Mouse (Mus musculus) forebrain, embryonic 13.5 days (tissue): ENCODE measurements around the gene Gm21820. TPM values are rescaled to one million over a fixed set of nuclear protein-coding genes. Genes with fewer than 3 reads are reported as not detected.
"Not testable (repeated sequence)": the region's sequence is repeated elsewhere in the genome, so short reads cannot be mapped to it uniquely, and the experiment has no call there.

Experiments
- ATAC-seq: fragments of 200-750 bp; cut with Nextera tagmentation; 2 replicates; pipeline ENCODE4 v1.8.0; 2017
- H3K27ac ChIP-seq: fragments of 300-500 bp; sonication (generic); 2 replicates; pipeline ENCODE4 v1.5.1; 2015; ENCODE audit warnings: inconsistent platforms, mild to moderate bottlenecking, moderate library complexity
- H3K27me3 ChIP-seq: fragments of 300-500 bp; sonication (generic); 2 replicates; pipeline ENCODE4 v1.6.1; 2015; ENCODE audit warnings: mild to moderate bottlenecking, inconsistent platforms
- H3K36me3 ChIP-seq: fragments of 300-500 bp; sonication (generic); 2 replicates; pipeline ENCODE4 v1.6.1; 2015; ENCODE audit warnings: mild to moderate bottlenecking, inconsistent platforms; ENCODE audit not compliant: poor library complexity, severe bottlenecking
- H3K4me1 ChIP-seq: fragments of 300-500 bp; sonication (generic); 2 replicates; pipeline ENCODE4 v1.6.1; 2015; ENCODE audit warnings: inconsistent platforms
- H3K4me2 ChIP-seq: fragments of 300-500 bp; sonication (generic); 2 replicates; pipeline ENCODE4 v1.6.1; 2015; ENCODE audit warnings: inconsistent platforms, mild to moderate bottlenecking, moderate library complexity
- H3K4me3 ChIP-seq: fragments of 300-500 bp; sonication (generic); 2 replicates; pipeline ENCODE4 v1.5.1; 2015; ENCODE audit warnings: mild to moderate bottlenecking, inconsistent platforms
- H3K9ac ChIP-seq: fragments of 300-500 bp; sonication (generic); 2 replicates; pipeline ENCODE4 v1.6.1; 2015; ENCODE audit warnings: mild to moderate bottlenecking, inconsistent platforms
- H3K9me3 ChIP-seq: fragments of 300-500 bp; sonication (generic); replicated peaks from 2 replicates; pipeline ENCODE4 v1.6.1; 2016; ENCODE audit warnings: inconsistent platforms
- WGBS: fragments of 180-500 bp; shearing (Covaris S2); methylation state at CpG from one replicate; pipeline ENCODE4 v1.1.7; 2015; 5-methylcytosine and 5-hydroxymethylcytosine counted together
- polyA plus RNA-seq: library from polyadenylated mRNA; unstranded; fragments of >200 nt; fragmentation: Nextera tagmentation; extraction: Ambion mirVana; gene quantifications from 2 replicates; pipeline ENCODE4 v1.2.1, GENCODE M21; 2015

Gm21820 gene
- polyA plus RNA-seq: not detected in 2 replicates

GRCm38 (mm10) chrY:5249341-5249740 is at the start of gene Gm21820:
TSS of gene Gm21820 (minus strand) at chrY:5249441.
- not testable (repeated sequence) for H3K27ac ChIP-seq, H3K4me1 ChIP-seq, H3K27me3 ChIP-seq, H3K36me3 ChIP-seq, H3K9ac ChIP-seq, H3K4me2 ChIP-seq, H3K4me3 ChIP-seq, ATAC-seq, H3K9me3 ChIP-seq
- WGBS: 20% methylated on average over 1 of the region's 1 CpGs

Other genes starting within 250 kb of the Gm21820 start
- not detected in 2 replicates for gene Gm20918, start 205.5 kb downstream of the Gm21820 start, polyA plus RNA-seq